Mouse (Mus musculus) bone marrow macrophage, adult 2 months (primary cell): ENCODE results near the gene Bnip2. TPM values are rescaled to one million over a fixed set of nuclear protein-coding genes. Genes with fewer than 3 reads are reported as not detected.

Experiments used
- H3K27ac ChIP-seq: 2 replicates; pipeline ENCODE4 v1.5.1; 2012; ENCODE audit warnings: low read depth, low read length; ENCODE audit not compliant: insufficient read depth
- H3K4me1 ChIP-seq: 2 replicates; pipeline ENCODE4 v1.6.1; 2012; ENCODE audit warnings: low read length; ENCODE audit not compliant: control insufficient read depth, insufficient read depth
- H3K4me3 ChIP-seq: 2 replicates; pipeline ENCODE4 v1.5.1; 2012; ENCODE audit warnings: mild to moderate bottlenecking, low read length, moderate library complexity; ENCODE audit not compliant: insufficient read depth
- CTCF ChIP-seq: IDR thresholded peaks from 2 replicates; pipeline ENCODE4 v1.5.1; 2012; ENCODE audit warnings: low read depth, mild to moderate bottlenecking, low read length, moderate library complexity
- POLR2A ChIP-seq: IDR thresholded peaks from 2 replicates; pipeline ENCODE4 v1.6.1; 2012; ENCODE audit warnings: mild to moderate bottlenecking, low read depth, low read length, borderline replicate concordance
- polyA plus RNA-seq: library from polyadenylated mRNA; stranded (reverse); fragments of >200 nt; gene quantifications from 2 replicates; pipeline ENCODE4 v1.2.4, GENCODE M21; 2012; ENCODE audit not compliant: missing spikeins, insufficient read depth, insufficient read length

Bnip2 gene
- polyA plus RNA-seq, 1 experiment = 196 TPM

- peaks cover 7% of the 10 kb centered on the region; the same call in 1 of the 2 replicates for H3K4me1 ChIP-seq
- no peak for TF ChIP-seq CTCF
- TF ChIP-seq POLR2A = no peak
- no peak overlapping the region for H3K27ac ChIP-seq
- no peak overlapping the region for H3K4me3 ChIP-seq
Measured at GRCm38 (mm10) chr9:70032167-70032566, 42.9 kb downstream of the Bnip2 start.

DNA sequence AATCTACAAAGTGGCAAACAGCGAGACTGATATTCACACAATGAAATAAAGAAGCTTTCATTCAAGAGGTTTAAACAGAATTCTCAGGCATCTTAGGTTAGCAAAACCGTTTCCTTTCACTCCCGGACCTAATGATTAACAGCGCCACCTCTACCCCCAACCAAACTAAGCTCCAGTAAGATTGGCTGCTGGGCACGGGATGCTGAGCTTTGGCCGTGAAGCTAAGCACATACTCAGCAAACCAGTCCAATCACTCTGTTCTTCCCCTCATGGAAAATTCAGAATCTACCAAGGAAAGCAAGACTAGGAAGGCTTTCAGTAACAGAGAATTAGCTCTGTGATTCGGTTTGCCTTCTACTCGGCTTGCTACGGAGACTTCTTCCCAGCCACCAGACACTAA, 43.8 kb downstream of the Bnip2 start:
- Histone ChIP-seq H3K4me1 (peaks cover 7% of the 10 kb centered on the region; the same call in 1 of the 2 replicates), H3K4me3 (no peak overlapping the region), H3K27ac (no peak overlapping the region)
- TF ChIP-seq CTCF (no peak), POLR2A (no peak)

DNA sequence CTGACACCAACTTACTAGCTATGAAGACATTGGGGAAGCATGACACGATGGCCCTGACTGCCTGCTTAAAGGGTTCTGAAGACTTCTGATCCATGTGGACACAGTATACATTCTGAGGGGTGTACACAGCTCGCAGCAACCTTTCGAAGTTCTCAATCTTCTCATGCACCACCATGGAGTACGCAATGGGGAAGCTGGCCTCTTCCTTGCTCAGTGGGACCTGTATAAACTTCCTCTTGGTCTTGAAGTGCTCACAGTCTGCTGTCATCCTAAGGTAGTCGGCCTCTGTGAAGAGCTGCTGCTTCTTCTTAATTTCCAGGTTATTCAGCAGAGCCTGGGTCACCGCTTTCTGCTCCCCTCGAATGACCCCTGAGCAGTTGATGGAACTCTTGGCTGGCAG, 45.4 kb downstream of the Bnip2 start:
- Histone ChIP-seq H3K27ac (no peak overlapping the region), H3K4me3 (no peak overlapping the region), H3K4me1 (peaks cover 7% of the 10 kb centered on the region; the same call in 1 of the 2 replicates)
- no peak for TF ChIP-seq POLR2A
- no peak for TF ChIP-seq CTCF

GRCm38 (mm10) chr9:70036646-70037045, 47.4 kb downstream of the Bnip2 start:
- peaks cover 7% of the 10 kb centered on the region; the same call in 1 of the 2 replicates for H3K4me1 ChIP-seq
- H3K27ac ChIP-seq = no peak overlapping the region
- H3K4me3 ChIP-seq = no peak overlapping the region
- TF ChIP-seq POLR2A (no peak), CTCF (no peak)

DNA sequence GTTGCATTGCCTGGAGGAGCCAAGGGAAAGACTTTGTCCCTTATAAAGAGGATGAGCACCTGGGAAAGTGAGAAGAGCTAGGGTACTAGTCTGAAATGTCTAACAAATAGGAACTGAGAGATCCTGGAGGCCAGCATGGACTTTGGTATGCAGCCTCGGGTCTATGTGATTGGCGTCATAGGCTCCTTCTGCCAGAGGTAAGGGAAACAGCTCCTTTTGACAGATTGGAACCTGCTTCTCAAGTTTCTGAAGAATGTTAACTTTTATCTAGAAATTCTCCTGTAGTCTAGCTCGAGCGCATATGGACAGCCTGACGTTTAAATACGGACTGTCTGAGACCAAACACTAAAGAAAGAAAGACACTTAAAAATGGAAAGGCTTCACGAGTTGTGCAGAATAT, 48.7 kb downstream of the Bnip2 start, which contains the start of gene Gcnt3:
Gene Gcnt3 (minus strand): TSS at position 101 of the 400 bp plus-strand sequence.
- no peak within 1 kb of the TSS for H3K27ac ChIP-seq
- H3K4me1 ChIP-seq = peaks cover 3% of the 10 kb centered on the region; the same call in 1 of the 2 replicates
- H3K4me3 ChIP-seq = no peak within 1 kb of the TSS
- TF ChIP-seq CTCF (no peak), POLR2A (no peak)

- TF ChIP-seq CTCF = no peak
- no peak for TF ChIP-seq POLR2A
- H3K27ac ChIP-seq = no peak overlapping the region
- H3K4me1 ChIP-seq = no peaks in the 10 kb centered on the region
- H3K4me3 ChIP-seq = no peak overlapping the region
Measured at GRCm38 (mm10) chr9:70039597-70040385, 50.5 kb downstream of the Bnip2 start.

- no peak overlapping the region for H3K27ac ChIP-seq
- no peak for TF ChIP-seq POLR2A
- TF ChIP-seq CTCF = no peak
- H3K4me3 ChIP-seq = no peak overlapping the region
Measured at GRCm38 (mm10) chr9:70040570-70040969, 51.3 kb downstream of the Bnip2 start.

DNA sequence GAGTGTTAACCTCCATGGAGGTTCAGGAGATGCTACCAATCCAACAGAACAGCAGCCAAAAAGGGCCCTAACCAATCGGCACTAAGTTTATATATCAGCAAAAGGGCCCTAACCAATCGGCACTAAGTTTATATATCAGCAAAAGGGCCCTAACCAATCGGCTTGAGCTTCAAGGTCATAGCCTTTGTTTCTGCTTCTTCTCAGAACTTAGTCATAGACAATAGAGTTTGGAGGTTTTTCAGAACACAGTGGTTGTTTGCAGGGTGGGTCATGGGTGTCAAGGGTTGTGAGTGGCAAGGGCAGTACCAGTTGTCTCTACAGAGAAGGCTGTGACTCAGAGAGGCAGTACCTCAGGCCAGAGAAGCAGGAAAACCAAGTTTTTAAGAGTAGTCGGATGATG, 52.9 kb downstream of the Bnip2 start:
- TF ChIP-seq POLR2A (no peak), CTCF (no peak)
- Histone ChIP-seq H3K4me3 (no peak overlapping the region), H3K4me1 (no peaks in the 10 kb centered on the region), H3K27ac (no peak overlapping the region)

More at GRCm38 (mm10) chr9:70040570-70040969, 51.3 kb downstream of the Bnip2 start:
- no peaks in the 10 kb centered on the region for H3K4me1 ChIP-seq

- Histone ChIP-seq H3K4me1 (no peaks in the 10 kb centered on the region), H3K4me3 (no peak overlapping the region), H3K27ac (no peak overlapping the region)
- TF ChIP-seq POLR2A (no peak), CTCF (no peak)
Measured at GRCm38 (mm10) chr9:70042935-70043334, 53.7 kb downstream of the Bnip2 start.

- TF ChIP-seq POLR2A (no peak), CTCF (no peak)
- H3K4me3 ChIP-seq = no peak overlapping the region
- peaks cover 7% of the 10 kb centered on the region for H3K4me1 ChIP-seq
- H3K27ac ChIP-seq = no peak overlapping the region
Measured at GRCm38 (mm10) chr9:70044865-70045264, 55.6 kb downstream of the Bnip2 start.

DNA sequence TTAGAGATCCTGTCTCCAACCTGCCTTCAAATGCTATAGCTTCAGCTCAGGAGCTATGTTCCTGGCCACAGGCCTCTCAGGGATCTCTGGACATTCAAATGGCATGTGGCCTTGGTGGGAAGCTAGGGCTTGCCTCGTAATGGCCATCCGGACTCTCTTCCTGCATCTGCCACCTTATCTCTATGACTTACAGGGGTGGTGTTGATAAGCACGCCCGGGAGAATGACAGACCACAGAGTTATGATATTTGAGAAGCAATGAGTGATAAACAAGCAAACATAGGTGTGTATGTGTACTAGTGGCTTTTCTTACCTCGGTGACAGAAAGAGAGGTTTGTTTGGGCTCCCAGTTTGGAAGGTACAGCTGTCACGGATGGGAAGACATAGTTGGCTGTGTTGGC, 57.0 kb downstream of the Bnip2 start:
- H3K4me3 ChIP-seq = no peak overlapping the region
- H3K4me1 ChIP-seq = peaks cover 10% of the 10 kb centered on the region
- TF ChIP-seq POLR2A (no peak), CTCF (no peak)

More for the DNA sequence above, 57.0 kb downstream of the Bnip2 start:
- H3K27ac ChIP-seq = no peak overlapping the region
